Mouse (Mus musculus) cortical plate, adult 2 months (tissue): ENCODE results near the gene Frmd4a. TPM values are rescaled to one million over a fixed set of nuclear protein-coding genes. Genes with fewer than 3 reads are reported as not detected.

Source experiments
- H3K27ac ChIP-seq: fragments of 200-500 bp; 2 replicates; pipeline ENCODE4 v1.5.1; 2012; ENCODE audit warnings: low read length, control low read depth, inconsistent platforms; ENCODE audit not compliant: insufficient read depth
- H3K4me1 ChIP-seq: fragments of 200-500 bp; 2 replicates; pipeline ENCODE4 v1.6.1; 2011; ENCODE audit warnings: low read length; ENCODE audit not compliant: control insufficient read depth, insufficient read depth
- H3K4me3 ChIP-seq: fragments of 200-500 bp; 2 replicates; pipeline ENCODE4 v1.5.1; 2011; ENCODE audit warnings: mild to moderate bottlenecking, low read length, control low read depth; ENCODE audit not compliant: insufficient read depth
- CTCF ChIP-seq: fragments of 200-500 bp; IDR thresholded peaks from 2 replicates; pipeline ENCODE4 v1.5.1; 2011; ENCODE audit warnings: mild to moderate bottlenecking, control low read depth, low read length; ENCODE audit not compliant: insufficient read depth; ENCODE audit errors: extremely low read depth
- POLR2A ChIP-seq: fragments of 200-500 bp; IDR thresholded peaks from 2 replicates; pipeline ENCODE4 v1.6.1; 2011; ENCODE audit warnings: mild to moderate bottlenecking, low read length, control low read depth; ENCODE audit not compliant: insufficient read depth; ENCODE audit errors: extremely low read depth
- polyA plus RNA-seq: library from polyadenylated mRNA; depleted of rRNA; stranded (reverse); fragments of >200 nt; gene quantifications from 2 replicates; pipeline ENCODE4 v1.2.3, GENCODE M21; 2012

Frmd4a gene
- polyA plus RNA-seq, 1 experiment = 33.9 TPM

- H3K4me1 ChIP-seq = peaks cover 6% of the 10 kb centered on the region
- TF ChIP-seq CTCF = no peak
- no peak overlapping the region for H3K27ac ChIP-seq
- no peak overlapping the region for H3K4me3 ChIP-seq
These were observed 172.8 kb downstream of the Frmd4a start for GRCm38 (mm10) chr2:4190345-4190744.

- H3K4me1 ChIP-seq = peaks cover 6% of the 10 kb centered on the region
- no peak overlapping the region for H3K27ac ChIP-seq
- no peak overlapping the region for H3K4me3 ChIP-seq
- no peak for TF ChIP-seq POLR2A
- no peak for TF ChIP-seq CTCF
These were observed 173.5 kb downstream of the Frmd4a start for GRCm38 (mm10) chr2:4190995-4191394.

GRCm38 (mm10) chr2:4193206-4193605 lies 175.7 kb downstream of the Frmd4a start:
- Histone ChIP-seq H3K4me3 (no peak overlapping the region), H3K4me1 (peaks cover 3% of the 10 kb centered on the region), H3K27ac (no peak overlapping the region)
- TF ChIP-seq CTCF (no peak), POLR2A (no peak)

GRCm38 (mm10) chr2:4194324-4195014 lies 177.0 kb downstream of the Frmd4a start:
- no peak overlapping the region for H3K27ac ChIP-seq
- peaks cover 2% of the 10 kb centered on the region for H3K4me1 ChIP-seq
- H3K4me3 ChIP-seq = no peak overlapping the region
- no peak for TF ChIP-seq POLR2A
- TF ChIP-seq CTCF = no peak

GRCm38 (mm10) chr2:4196041-4196440 lies 178.5 kb downstream of the Frmd4a start:
- TF ChIP-seq CTCF = no peak
- no peak overlapping the region for H3K4me3 ChIP-seq
- no peak overlapping the region for H3K27ac ChIP-seq
- H3K4me1 ChIP-seq = peaks cover 2% of the 10 kb centered on the region

GRCm38 (mm10) chr2:4209234-4209633 lies 191.7 kb downstream of the Frmd4a start:
- H3K27ac ChIP-seq = no peak overlapping the region
- H3K4me3 ChIP-seq = no peak overlapping the region
- no peaks in the 10 kb centered on the region for H3K4me1 ChIP-seq
- no peak for TF ChIP-seq POLR2A
- no peak for TF ChIP-seq CTCF

GRCm38 (mm10) chr2:4222497-4222828 lies 204.9 kb downstream of the Frmd4a start:
- Histone ChIP-seq H3K27ac (no peak overlapping the region), H3K4me3 (no peak overlapping the region), H3K4me1 (peaks cover 9% of the 10 kb centered on the region)
- TF ChIP-seq POLR2A = no peak
- TF ChIP-seq CTCF = no peak

- no peak for TF ChIP-seq POLR2A
- no peak for TF ChIP-seq CTCF
- no peak overlapping the region for H3K27ac ChIP-seq
- peaks cover 11% of the 10 kb centered on the region for H3K4me1 ChIP-seq
These were observed 205.8 kb downstream of the Frmd4a start for GRCm38 (mm10) chr2:4223316-4223715.

GRCm38 (mm10) chr2:4226941-4227558 lies 209.5 kb downstream of the Frmd4a start:
- no peak overlapping the region for H3K27ac ChIP-seq
- H3K4me3 ChIP-seq = no peak overlapping the region
- peaks cover 12% of the 10 kb centered on the region for H3K4me1 ChIP-seq
- no peak for TF ChIP-seq CTCF
- no peak for TF ChIP-seq POLR2A

More at GRCm38 (mm10) chr2:4223316-4223715, 205.8 kb downstream of the Frmd4a start:
- H3K4me3 ChIP-seq = no peak overlapping the region

GRCm38 (mm10) chr2:4227563-4227962 lies 210.0 kb downstream of the Frmd4a start:
- no peak overlapping the region for H3K4me3 ChIP-seq
- H3K27ac ChIP-seq = no peak overlapping the region
- TF ChIP-seq CTCF (no peak), POLR2A (no peak)
- H3K4me1 ChIP-seq = peaks cover 12% of the 10 kb centered on the region
